25 mouse cellular contexts compared by ENCODE assay signal in the genomic region with DNA sequence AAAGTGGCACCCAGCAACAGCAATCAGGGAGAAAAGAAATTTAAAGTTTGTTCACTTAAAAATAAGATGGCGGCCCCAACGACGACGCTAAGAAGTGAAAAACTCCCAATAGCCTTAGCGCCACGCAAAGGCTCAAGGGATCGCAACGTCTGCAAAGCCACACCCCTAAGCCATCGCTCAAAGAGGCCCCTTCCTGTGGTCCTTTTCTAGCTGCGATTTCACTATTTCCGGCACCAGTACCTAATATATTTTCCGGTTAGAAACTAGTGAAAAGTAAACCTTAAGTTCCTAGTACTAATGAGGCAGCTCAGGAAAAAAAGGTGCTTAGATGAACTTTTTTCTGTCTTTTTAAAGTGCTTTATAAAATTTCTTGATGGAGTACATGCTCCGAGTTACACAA. TPM values are rescaled to one million over a fixed set of nuclear protein-coding genes. Genes with fewer than 3 reads are reported as not detected.
"Had no signal": no experiment of that assay in that cellular context is flagged by ENCODE, and none has a peak within 500 bp of the region (broad histone marks: within the 10 kb centered on the region; RNA-seq: fewer than 3 reads in every experiment).

A gene (minus strand): TSS at position 101 of the 400 bp plus-strand sequence.

- H3K4me1 ChIP-seq: neural tube, embryonic 12.5 days; neural tube, embryonic 13.5 days; neural tube, embryonic 15.5 days; stomach, embryonic 15.5 days had no signal

- H3K36me3 ChIP-seq: neural tube, embryonic 12.5 days; neural tube, embryonic 13.5 days; neural tube, embryonic 15.5 days; stomach, embryonic 15.5 days had no signal

- H3K27ac ChIP-seq: neural tube, embryonic 12.5 days; neural tube, embryonic 13.5 days; neural tube, embryonic 15.5 days; stomach, embryonic 15.5 days; stomach, postnatal 0 days had no signal

- H3K4me3 ChIP-seq: neural tube, embryonic 12.5 days; neural tube, embryonic 13.5 days; neural tube, embryonic 15.5 days; stomach, embryonic 15.5 days had no signal

- H3K27me3 ChIP-seq: neural tube, embryonic 12.5 days; neural tube, embryonic 13.5 days; neural tube, embryonic 15.5 days; stomach, embryonic 15.5 days had no signal

- DNase-seq: retina, postnatal 1 day; right cerebral cortex, adult 18-20 months; right cerebral cortex, postnatal 14 days; right cerebral cortex, postnatal 25 days; right cerebral cortex, postnatal 4 days; spleen, adult 18-20 months; thymus, adult 18-20 months; thymus, adult 2 months; thymus, postnatal 14 days; thymus, postnatal 25 days; thymus, postnatal 36 days; thymus, postnatal 4 days had no signal

RNA-seq across cellular contexts. Expression of the gene that starts here (rescaled TPM):
- polyA plus RNA-seq: neural tube, embryonic 11.5 days; neural tube, embryonic 12.5 days; neural tube, embryonic 13.5 days; neural tube, embryonic 14.5 days; neural tube, embryonic 15.5 days; small intestine, adult 2 months; spleen, adult 2 months; stomach, embryonic 14.5 days; stomach, embryonic 15.5 days; stomach, embryonic 16.5 days; stomach, postnatal 0 days; thymus, adult 2 months; thymus, postnatal 0 days; urinary bladder, adult 2 months had no signal
